Mouse (Mus musculus) cerebellum, adult 9-11 months (tissue): Measurements from ENCODE around the gene Tut7.
"Not testable (repeated sequence)": the region's sequence is repeated elsewhere in the genome, so short reads cannot be mapped to it uniquely, and the experiment has no call there.

Experiments
- DNase-seq: peaks from one replicate; pipeline ENCODE4 v3.0.0; 2022

Gene Tut7

DNA sequence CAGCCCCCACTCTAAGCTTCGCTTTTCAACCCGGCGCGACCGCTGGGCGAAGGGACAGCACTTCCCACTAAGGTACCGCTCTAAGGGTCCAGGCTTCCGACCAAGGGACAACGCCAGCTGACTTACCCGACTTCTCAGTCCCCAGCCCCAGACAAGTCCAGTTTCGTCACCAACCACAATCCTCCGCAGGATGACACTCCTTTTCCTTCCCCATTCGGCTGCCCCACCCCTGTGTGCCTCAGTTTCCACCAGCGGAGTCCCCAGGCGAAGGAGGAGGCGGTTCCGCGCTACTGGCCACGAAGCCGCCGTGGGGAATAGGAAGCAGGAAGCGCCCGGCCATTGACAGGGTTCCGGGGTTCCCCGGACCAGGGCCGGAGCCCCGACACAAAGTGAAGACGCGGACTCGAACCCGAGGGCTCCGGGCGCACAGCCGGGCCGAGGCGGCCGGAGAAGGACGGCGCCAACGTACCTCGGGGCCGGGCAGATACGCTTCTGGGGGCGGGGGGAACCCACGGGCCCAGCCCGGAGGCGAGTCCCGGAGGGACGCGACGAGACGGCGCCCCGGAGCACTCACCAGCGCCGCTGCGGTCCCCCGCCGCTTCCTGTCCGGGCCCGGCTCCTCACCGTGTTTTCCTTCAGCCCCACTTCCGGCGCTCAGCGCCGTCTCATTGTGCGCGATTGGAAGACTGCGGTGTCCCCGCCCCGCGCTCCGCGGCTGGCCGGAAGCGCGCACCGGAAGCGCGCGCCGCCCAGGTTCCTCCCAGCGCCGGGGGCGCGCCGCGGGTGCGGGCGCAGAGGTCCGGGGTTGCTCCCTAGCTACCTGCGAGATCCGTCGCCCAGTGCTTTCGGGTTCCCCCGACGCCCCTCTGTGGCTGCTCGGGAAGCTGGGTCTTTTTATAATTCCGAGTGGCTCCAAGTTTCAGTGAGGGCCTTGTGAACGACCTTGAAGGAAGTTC is at the start of gene Tut7:
TSS of gene Tut7 (minus strand) at position 641 of the 956 bp plus-strand sequence.
- DNase-seq: peak; percentile 93

DNA sequence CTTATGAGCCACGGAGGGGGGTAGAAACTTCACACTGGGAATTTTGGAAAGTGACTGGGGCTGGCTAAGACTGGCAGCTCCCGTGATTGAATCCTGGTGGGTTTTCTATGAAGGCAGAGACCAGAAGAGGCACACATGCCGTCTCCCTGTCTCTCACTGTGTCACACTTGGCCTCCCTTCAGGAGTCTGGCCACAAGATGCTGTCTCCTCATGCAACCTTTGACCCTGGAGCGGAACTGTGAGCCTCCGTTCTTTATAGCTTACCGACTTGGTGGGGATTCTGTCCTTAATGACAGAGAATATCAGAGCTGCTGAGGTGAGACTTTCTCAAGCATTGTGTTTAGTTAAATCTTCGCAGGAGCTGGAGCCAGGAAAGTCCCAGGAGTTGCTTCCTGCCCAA is 49.5 kb upstream of the Tut7 start:
- no peak for DNase-seq

DNA sequence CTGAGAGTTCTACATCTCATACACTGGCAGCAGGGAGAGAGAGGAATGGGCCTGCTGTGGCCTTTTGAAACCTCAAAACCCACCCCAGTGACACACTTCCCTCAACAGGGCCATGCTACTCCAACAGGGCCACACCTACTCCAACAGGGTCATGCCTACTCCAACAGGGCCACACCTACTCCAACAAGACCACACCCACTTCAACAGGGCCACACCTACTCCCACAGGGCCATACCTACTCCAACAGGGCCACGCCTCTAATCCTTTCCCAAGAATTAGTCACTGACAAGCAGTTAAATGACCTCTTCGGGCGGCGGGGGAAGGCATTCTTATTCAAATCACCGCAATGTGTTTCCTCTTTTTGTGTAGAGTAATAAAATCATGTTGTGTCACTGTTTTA is 47.1 kb upstream of the Tut7 start:
- DNase-seq: no peak

DNA sequence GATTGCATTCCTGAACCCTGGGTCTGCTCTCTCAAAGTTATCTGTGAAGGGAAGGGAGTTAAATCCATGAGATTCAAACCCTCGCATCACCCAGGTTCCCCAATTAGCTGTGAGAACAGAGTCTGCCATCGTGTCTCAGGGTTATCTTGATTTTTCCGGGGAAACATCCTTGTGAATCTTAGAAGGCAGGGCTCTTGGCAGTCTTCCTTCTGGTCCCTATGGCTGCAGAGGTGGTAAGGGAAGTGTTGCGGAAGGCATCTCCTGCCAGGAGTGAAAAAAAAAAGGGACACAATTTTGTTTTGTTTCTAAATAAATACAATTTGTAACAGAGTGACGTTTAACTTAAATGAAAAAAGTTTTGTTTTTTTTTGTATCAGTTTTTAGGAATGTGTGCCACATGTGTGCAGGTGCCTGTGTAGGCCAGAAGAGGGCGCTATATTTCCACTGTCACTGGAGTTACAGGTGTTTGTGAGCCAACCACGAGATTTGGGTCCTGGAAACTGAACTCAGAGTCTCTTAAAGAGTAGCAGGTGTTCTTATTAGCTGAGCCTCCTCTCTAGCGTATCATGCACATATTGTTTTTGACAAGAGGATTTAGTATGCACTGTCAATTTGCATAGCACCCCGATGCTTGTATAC is 45.2 kb upstream of the Tut7 start:
- no peak for DNase-seq

DNA sequence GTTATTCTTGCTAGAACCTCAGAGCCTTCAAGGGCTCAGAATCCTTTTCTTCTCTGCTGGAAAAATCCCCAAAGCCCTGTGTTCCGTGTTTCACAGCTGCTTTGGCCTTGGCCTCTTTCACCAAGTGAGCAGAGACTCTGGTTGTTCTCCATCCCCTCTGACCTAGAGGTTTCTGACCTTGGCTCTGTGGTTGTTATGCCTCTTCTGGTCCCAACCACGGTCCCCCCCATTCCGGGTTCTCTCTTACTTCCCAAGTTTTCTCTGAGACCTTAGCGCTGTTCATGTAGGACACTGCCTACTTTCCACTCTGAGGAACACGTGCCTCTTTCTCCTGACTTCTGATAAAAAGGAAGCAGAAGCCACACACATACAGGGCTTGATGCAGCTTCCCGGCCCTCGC is 44.2 kb upstream of the Tut7 start:
- no peak for DNase-seq

DNA sequence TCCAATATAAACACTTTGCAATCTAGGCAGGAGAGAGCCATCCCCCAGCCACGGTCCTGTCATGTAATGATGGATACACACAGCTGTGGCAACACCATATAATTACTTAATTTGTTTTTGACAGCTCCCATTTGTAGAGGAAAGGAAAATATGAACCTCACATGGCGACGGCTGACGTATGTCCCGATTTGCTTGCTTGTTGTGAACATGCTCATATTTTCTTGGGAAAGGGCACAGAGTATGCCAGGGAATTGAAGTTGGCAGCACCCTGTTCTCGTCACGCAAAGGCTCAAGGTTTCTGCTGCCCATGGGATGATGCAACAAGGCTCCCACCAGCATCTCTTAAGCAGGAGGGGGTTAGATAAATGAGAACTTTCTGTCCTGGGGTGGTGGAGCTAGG is 36.6 kb upstream of the Tut7 start:
- DNase-seq: no peak

- peak; percentile 11 for DNase-seq
Observed at GRCm38 (mm10) chr13:59856286-59857070, 33.5 kb upstream of the Tut7 start.

DNA sequence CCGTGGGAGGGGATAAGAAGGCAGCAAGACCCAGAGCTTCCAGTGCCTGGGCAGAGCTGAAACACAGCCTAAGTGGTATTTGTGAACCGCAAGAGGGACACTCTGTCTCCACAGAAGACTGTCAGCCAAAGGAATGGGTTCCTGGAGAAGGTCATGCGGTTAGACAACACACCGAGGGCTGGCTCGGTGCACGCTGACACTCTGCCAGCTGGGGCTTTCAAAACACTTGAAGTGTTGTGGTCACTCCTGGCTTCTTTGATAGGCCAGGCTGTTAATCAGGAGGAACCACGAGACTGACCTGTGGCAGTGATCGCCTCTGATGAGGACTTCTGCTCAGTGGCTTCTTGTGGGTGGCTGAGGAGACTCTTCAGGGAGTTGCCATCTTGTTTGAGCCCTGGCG is 30.5 kb upstream of the Tut7 start:
- DNase-seq: no peak

- no peak for DNase-seq
Observed at GRCm38 (mm10) chr13:59850373-59850772, 27.4 kb upstream of the Tut7 start.

DNA sequence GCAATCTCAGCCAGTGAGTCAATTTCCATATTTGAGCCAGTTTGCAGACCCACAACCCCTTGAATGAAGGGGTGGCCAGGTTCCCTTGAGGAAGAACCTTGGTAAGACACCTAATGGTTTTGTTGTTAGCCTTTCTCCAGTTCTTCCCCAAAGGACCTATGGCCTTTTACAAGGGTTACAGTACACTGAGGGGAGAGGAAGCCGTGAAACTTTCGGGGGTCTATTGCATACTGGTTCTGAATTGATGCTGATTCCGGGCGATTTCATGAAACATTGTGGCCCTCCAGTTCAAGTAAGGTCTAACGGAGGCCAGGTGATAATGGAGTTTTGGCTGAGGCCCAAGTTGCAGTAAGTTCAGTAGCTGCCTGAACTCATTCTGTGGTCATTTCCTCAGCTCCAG is 21.7 kb upstream of the Tut7 start:
- DNase-seq: no peak

- DNase-seq: no peak
Observed at GRCm38 (mm10) chr13:59843976-59844375, 21.0 kb upstream of the Tut7 start.

- DNase-seq: peak; percentile 56
Observed at GRCm38 (mm10) chr13:59842226-59843210, 19.6 kb upstream of the Tut7 start.

GRCm38 (mm10) chr13:59841761-59842160 is 18.8 kb upstream of the Tut7 start:
- not testable (repeated sequence) for DNase-seq

DNA sequence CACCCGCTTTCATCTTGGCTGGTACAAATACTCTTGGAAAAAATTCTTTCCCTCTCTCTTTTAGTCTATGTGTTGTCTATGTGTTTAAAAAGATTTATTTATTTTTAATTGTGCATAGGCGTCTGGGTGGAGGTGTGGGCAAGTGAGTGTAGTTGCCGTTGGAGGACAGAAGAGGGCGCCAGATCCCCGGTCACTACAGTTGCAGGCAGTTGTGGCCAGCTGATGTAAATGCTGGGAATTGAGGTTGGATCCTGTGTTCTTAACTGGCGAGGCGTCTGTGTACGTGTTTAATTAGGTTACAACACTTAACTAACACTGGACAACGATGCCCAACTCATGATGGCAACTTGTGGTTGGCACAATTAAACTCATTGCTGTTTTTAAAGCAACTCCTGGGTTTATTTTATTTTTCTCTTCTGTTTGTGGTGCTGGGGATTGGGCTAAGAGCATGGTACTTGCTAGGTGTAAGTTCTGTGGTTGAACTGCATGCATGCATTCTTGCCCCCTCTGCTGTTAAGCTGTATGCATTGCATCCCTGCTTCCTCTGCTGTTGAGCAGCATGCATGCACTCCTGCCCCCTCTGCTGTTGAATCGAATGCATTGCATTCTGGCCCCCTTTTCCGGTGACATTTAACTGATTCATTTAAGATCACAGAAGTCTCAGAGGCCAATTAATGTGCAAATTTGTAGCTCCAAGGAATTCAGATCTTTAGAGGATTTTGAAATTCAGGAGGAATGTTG is 17.7 kb upstream of the Tut7 start:
- peak; percentile 67 for DNase-seq

DNA sequence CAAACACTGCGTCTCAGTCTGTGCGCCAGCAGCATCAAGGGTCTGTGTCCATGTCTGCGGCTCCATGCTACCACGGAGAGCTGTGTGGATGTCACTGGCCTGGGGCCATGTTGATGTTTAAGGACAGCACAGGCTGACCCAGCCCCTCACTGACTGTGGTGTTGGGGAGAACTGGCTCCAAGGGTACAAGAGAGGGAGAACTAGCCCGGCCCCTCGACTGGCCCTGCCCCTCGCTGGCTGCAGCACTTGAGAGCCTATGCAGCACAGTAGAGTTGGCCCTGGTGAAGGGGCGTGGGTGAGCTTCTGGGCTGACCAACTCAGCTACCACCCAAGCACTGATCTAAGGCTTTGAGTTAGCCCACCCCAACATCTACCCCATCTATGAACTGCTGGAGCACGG is 16.4 kb upstream of the Tut7 start:
- DNase-seq: no peak

GRCm38 (mm10) chr13:59838464-59838863 is 15.5 kb upstream of the Tut7 start:
- no peak for DNase-seq

DNA sequence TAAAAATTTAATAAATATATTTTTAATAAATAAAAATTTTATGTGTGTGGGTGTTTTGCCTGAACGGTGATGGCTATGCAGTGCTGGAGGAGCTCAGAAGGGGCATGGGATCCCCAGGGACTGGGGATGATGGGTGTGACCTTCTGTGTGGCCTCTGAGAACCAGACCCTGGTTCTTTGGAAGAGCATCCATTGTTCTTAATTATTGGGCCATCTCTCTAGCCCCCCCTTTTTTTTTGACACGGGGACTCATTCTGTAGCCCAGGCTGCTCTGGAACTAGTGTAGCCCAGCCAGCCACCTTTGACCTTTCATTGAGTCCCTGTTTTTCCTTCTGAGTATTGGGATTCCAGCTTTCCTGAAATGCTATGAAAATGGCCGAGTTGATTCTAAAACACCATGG is 13.9 kb upstream of the Tut7 start:
- DNase-seq: no peak

DNA sequence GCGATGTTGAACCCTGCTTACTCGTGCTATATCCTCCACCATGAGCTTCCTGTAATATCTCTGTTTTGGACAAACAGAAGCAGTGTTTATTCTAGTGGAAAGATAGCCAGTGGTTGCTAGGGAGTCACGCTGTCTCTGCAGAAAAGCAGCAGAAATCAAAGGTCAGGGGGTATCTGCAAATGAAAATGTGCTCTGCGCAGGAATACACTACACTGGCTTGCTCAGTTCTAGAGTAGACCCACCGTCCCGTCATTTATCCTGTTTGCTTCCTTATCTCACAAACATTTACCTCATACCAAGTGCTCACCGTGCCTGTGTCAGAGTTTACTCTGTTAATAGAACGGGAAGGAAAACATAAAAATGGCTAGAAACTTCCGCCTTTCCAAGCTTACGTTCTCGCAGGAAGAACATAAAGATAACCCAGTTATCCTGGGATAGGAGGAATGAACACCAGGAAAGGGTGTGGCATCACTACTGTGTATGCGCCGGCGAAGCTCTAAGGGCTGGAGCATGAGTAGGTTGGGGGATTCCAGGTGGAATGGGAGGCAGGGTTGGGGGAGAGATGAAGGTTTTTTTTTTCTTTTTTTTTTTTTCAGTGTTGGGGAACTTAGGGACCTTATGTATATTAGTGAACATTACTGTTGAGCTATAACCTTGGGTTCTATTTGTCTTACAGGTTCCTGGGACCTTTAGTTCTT is 13.3 kb upstream of the Tut7 start:
- DNase-seq: no peak

DNA sequence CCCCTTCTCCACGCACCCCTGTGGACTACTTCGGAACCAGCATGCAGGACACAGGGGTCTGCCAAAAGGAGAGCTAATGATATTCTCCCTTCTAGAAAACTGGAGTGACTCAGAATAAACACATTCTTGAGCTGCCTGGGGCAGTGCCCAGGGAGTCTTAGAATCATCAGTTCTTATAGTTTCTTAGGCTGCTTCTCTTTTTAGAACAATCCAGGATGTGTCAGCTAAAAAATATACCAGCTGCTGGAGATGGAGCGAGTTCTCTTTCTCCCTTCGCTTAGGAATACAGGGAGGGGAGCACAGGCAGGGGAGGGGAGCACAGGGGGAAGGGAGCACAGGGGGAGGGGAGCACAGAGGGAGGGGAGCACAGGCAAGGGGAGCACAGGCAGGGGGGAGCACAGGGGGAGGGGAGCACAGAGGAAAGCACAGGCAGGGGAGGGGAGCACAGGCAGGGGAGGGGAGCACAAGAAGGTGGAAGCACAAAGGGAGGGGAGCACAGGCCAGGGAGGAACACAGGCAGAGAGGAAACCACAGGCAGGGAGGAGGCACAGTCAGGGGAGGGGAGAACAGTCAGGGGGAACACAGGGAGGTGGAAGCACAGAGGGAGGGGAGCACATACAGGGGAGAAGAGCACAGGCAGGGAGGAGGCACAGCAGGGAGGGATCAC is 12.0 kb upstream of the Tut7 start:
- DNase-seq: no peak

- no peak for DNase-seq
Observed at GRCm38 (mm10) chr13:59832871-59833270, 9.9 kb upstream of the Tut7 start.
